Mouse (Mus musculus) midbrain, postnatal 0 days (tissue): Measurements from ENCODE around the gene Slc24a3. TPM values are rescaled to one million over a fixed set of nuclear protein-coding genes. Genes with fewer than 3 reads are reported as not detected.

ENCODE experiments used
- ATAC-seq: fragments of 200-750 bp; cut with Nextera tagmentation; 2 replicates; pipeline ENCODE4 v1.8.0; 2017; ENCODE audit warnings: moderate number of reproducible peaks, mild to moderate bottlenecking, moderate TSS enrichment, moderate library complexity; ENCODE audit not compliant: low FRiP score
- DNase-seq: peaks from one replicate; pipeline ENCODE4 v3.0.0-alpha.2; 2015; ENCODE audit warnings: low spot score
- H3K27ac ChIP-seq: fragments of 300-500 bp; sonication (generic); 2 replicates; pipeline ENCODE4 v1.5.1; 2014; ENCODE audit warnings: low read depth, mild to moderate bottlenecking, low read length, mixed read lengths
- H3K27me3 ChIP-seq: fragments of 300-500 bp; sonication (generic); 2 replicates; pipeline ENCODE4 v1.6.1; 2014; ENCODE audit warnings: low read length, control low read depth, mixed read lengths; ENCODE audit not compliant: insufficient read depth
- H3K36me3 ChIP-seq: fragments of 300-500 bp; sonication (generic); 2 replicates; pipeline ENCODE4 v1.6.1; 2014; ENCODE audit warnings: low read length, control low read depth, mixed read lengths; ENCODE audit not compliant: insufficient read depth
- H3K4me1 ChIP-seq: fragments of 300-500 bp; sonication (generic); 2 replicates; pipeline ENCODE4 v1.6.1; 2014; ENCODE audit warnings: mild to moderate bottlenecking, control low read depth, antibody characterized with exemption, low read length, mixed read lengths; ENCODE audit not compliant: insufficient read depth
- H3K4me2 ChIP-seq: fragments of 300-500 bp; sonication (generic); 2 replicates; pipeline ENCODE4 v1.6.1; 2014; ENCODE audit warnings: low read depth, mild to moderate bottlenecking, low read length, mixed read lengths; ENCODE audit not compliant: poor library complexity, severe bottlenecking
- H3K4me3 ChIP-seq: fragments of 300-500 bp; sonication (generic); 2 replicates; pipeline ENCODE4 v1.5.1; 2014; ENCODE audit warnings: low read depth, mild to moderate bottlenecking, low read length, moderate library complexity
- H3K9ac ChIP-seq: fragments of 300-500 bp; sonication (generic); replicated peaks from 2 replicates; pipeline ENCODE4 v1.6.1; 2014; ENCODE audit warnings: mild to moderate bottlenecking, low read length, moderate library complexity, mixed read lengths; ENCODE audit not compliant: poor library complexity, severe bottlenecking
- H3K9me3 ChIP-seq: fragments of 300-500 bp; sonication (generic); 2 replicates; pipeline ENCODE4 v1.6.1; 2016; ENCODE audit warnings: low read length, control low read depth
- CTCF ChIP-seq: IDR thresholded peaks from 2 replicates; pipeline ENCODE4 v1.5.1; 2016; ENCODE audit warnings: antibody characterized with exemption, mild to moderate bottlenecking
- WGBS: fragments of 180-500 bp; shearing (Covaris S2); extraction: QIAGEN DNeasy Blood & Tissue Kit; methylation state at CpG from one replicate; pipeline ENCODE4 v1.1.7; 2014; 5-methylcytosine and 5-hydroxymethylcytosine counted together
- polyA plus RNA-seq: library from polyadenylated mRNA; unstranded; fragments of >200 nt; fragmentation: Nextera tagmentation; extraction: Ambion mirVana; gene quantifications from 2 replicates; pipeline ENCODE4 v1.2.1, GENCODE M21; 2015
- total RNA-seq: library from RNA; depleted of rRNA; stranded (reverse); fragments of >200 nt; gene quantifications from 2 replicates; pipeline ENCODE4 v1.2.3, GENCODE M21; 2014

Gene Slc24a3
- total and polyA plus RNA-seq, 2 experiments from 2014 or later: 34.5 to 65.7 TPM

- Histone ChIP-seq H3K27ac (no peak overlapping the region), H3K4me3 (no peak overlapping the region), H3K9ac (no peak overlapping the region), H3K4me1 (no peaks in the 10 kb centered on the region), H3K36me3 (no peaks in the 10 kb centered on the region), H3K9me3 (no peaks in the 10 kb centered on the region), H3K4me2 (no peak overlapping the region), H3K27me3 (no peaks in the 10 kb centered on the region)
- 82% methylated on average over 2 of the region's 2 CpGs for WGBS
- no peak for TF ChIP-seq CTCF
- ATAC-seq (no peak), DNase-seq (no peak)
Observed at GRCm38 (mm10) chr2:145216580-145216979, 49.0 kb downstream of the Slc24a3 start.

- Histone ChIP-seq H3K4me1 (no peaks in the 10 kb centered on the region), H3K36me3 (no peaks in the 10 kb centered on the region), H3K4me2 (no peak overlapping the region), H3K27me3 (no peaks in the 10 kb centered on the region), H3K9me3 (no peaks in the 10 kb centered on the region), H3K9ac (no peak overlapping the region), H3K4me3 (no peak overlapping the region), H3K27ac (no peak overlapping the region)
- WGBS: 97% methylated on average over 2 of the region's 2 CpGs
- TF ChIP-seq CTCF: no peak
- ATAC-seq (no peak), DNase-seq (no peak)
Observed at GRCm38 (mm10) chr2:145217422-145217821, 49.9 kb downstream of the Slc24a3 start.

GRCm38 (mm10) chr2:145219246-145219645 is 51.7 kb downstream of the Slc24a3 start:
- no peak for DNase-seq
- no peak overlapping the region for H3K4me2 ChIP-seq
- no peak overlapping the region for H3K27ac ChIP-seq
- H3K9ac ChIP-seq: no peak overlapping the region
- no peaks in the 10 kb centered on the region for H3K9me3 ChIP-seq
- no peak for TF ChIP-seq CTCF
- no peaks in the 10 kb centered on the region for H3K4me1 ChIP-seq
- WGBS: 73% methylated on average over 6 of the region's 6 CpGs
- ATAC-seq: no peak
- no peak overlapping the region for H3K4me3 ChIP-seq
- H3K27me3 ChIP-seq: no peaks in the 10 kb centered on the region
- H3K36me3 ChIP-seq: no peaks in the 10 kb centered on the region

- DNase-seq: no peak
- Histone ChIP-seq H3K27ac (no peak overlapping the region), H3K4me2 (no peak overlapping the region), H3K27me3 (no peaks in the 10 kb centered on the region), H3K9ac (no peak overlapping the region), H3K4me3 (no peak overlapping the region), H3K4me1 (no peaks in the 10 kb centered on the region), H3K36me3 (no peaks in the 10 kb centered on the region), H3K9me3 (no peaks in the 10 kb centered on the region)
- WGBS: 92% methylated on average over 4 of the region's 4 CpGs
- ATAC-seq: no peak
- TF ChIP-seq CTCF: no peak
Observed at GRCm38 (mm10) chr2:145223646-145224045, 56.1 kb downstream of the Slc24a3 start.

GRCm38 (mm10) chr2:145225640-145226039 is 58.1 kb downstream of the Slc24a3 start:
- WGBS: 83% methylated on average over 3 of the region's 3 CpGs

GRCm38 (mm10) chr2:145226100-145226499 is 58.5 kb downstream of the Slc24a3 start:
- Histone ChIP-seq H3K36me3 (no peaks in the 10 kb centered on the region), H3K4me1 (no peaks in the 10 kb centered on the region), H3K9me3 (no peaks in the 10 kb centered on the region), H3K27ac (no peak overlapping the region), H3K4me2 (no peak overlapping the region), H3K9ac (no peak overlapping the region), H3K27me3 (no peaks in the 10 kb centered on the region), H3K4me3 (no peak overlapping the region)
- no peak for TF ChIP-seq CTCF
- 100% methylated on average over 1 of the region's 1 CpGs for WGBS
- ATAC-seq (no peak), DNase-seq (no peak)

More at GRCm38 (mm10) chr2:145225640-145226039, 58.1 kb downstream of the Slc24a3 start:
- no peak for TF ChIP-seq CTCF
- Histone ChIP-seq H3K27me3 (no peaks in the 10 kb centered on the region), H3K9ac (no peak overlapping the region), H3K9me3 (no peaks in the 10 kb centered on the region), H3K4me1 (no peaks in the 10 kb centered on the region), H3K27ac (no peak overlapping the region), H3K36me3 (no peaks in the 10 kb centered on the region), H3K4me2 (no peak overlapping the region), H3K4me3 (no peak overlapping the region)
- ATAC-seq (no peak), DNase-seq (no peak)
